Mouse (Mus musculus) cortical plate, adult 2 months (tissue): ENCODE data around the gene Me3. TPM values are rescaled to one million over a fixed set of nuclear protein-coding genes. Genes with fewer than 3 reads are reported as not detected.

Source experiments
- H3K27ac ChIP-seq: fragments of 200-500 bp; 2 replicates; pipeline ENCODE4 v1.5.1; 2012; ENCODE audit warnings: low read length, control low read depth, inconsistent platforms; ENCODE audit not compliant: insufficient read depth
- H3K4me1 ChIP-seq: fragments of 200-500 bp; 2 replicates; pipeline ENCODE4 v1.6.1; 2011; ENCODE audit warnings: low read length; ENCODE audit not compliant: control insufficient read depth, insufficient read depth
- H3K4me3 ChIP-seq: fragments of 200-500 bp; 2 replicates; pipeline ENCODE4 v1.5.1; 2011; ENCODE audit warnings: mild to moderate bottlenecking, low read length, control low read depth; ENCODE audit not compliant: insufficient read depth
- CTCF ChIP-seq: fragments of 200-500 bp; IDR thresholded peaks from 2 replicates; pipeline ENCODE4 v1.5.1; 2011; ENCODE audit warnings: mild to moderate bottlenecking, control low read depth, low read length; ENCODE audit not compliant: insufficient read depth; ENCODE audit errors: extremely low read depth
- POLR2A ChIP-seq: fragments of 200-500 bp; IDR thresholded peaks from 2 replicates; pipeline ENCODE4 v1.6.1; 2011; ENCODE audit warnings: mild to moderate bottlenecking, low read length, control low read depth; ENCODE audit not compliant: insufficient read depth; ENCODE audit errors: extremely low read depth
- polyA plus RNA-seq: library from polyadenylated mRNA; depleted of rRNA; stranded (reverse); fragments of >200 nt; gene quantifications from 2 replicates; pipeline ENCODE4 v1.2.3, GENCODE M21; 2012

The Me3 gene
- polyA plus RNA-seq, 1 experiment: 77.0 TPM

DNA sequence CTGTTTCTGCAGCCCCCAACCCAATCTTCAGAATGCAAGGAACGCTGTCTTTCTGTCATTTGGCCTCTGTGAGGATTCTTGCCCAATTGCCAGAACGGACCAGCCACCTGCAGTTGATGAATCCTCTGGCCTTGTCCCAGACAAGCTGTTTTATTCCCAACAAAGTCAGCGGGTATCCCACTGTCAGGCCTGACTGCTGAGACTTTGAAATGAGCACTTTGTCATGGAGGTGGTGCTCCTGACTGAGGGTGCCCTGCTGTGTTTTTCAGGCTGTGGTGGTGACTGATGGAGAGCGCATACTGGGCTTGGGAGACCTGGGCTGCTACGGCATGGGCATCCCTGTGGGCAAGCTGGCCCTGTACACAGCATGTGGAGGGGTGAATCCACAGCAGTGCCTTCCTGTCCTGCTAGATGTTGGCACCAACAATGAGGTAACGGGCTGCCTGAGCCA lies 164.2 kb downstream of the Me3 start:
- Histone ChIP-seq H3K4me3 (no peak overlapping the region), H3K4me1 (no peaks in the 10 kb centered on the region), H3K27ac (no peak overlapping the region)
- TF ChIP-seq CTCF (no peak), POLR2A (no peak)

DNA sequence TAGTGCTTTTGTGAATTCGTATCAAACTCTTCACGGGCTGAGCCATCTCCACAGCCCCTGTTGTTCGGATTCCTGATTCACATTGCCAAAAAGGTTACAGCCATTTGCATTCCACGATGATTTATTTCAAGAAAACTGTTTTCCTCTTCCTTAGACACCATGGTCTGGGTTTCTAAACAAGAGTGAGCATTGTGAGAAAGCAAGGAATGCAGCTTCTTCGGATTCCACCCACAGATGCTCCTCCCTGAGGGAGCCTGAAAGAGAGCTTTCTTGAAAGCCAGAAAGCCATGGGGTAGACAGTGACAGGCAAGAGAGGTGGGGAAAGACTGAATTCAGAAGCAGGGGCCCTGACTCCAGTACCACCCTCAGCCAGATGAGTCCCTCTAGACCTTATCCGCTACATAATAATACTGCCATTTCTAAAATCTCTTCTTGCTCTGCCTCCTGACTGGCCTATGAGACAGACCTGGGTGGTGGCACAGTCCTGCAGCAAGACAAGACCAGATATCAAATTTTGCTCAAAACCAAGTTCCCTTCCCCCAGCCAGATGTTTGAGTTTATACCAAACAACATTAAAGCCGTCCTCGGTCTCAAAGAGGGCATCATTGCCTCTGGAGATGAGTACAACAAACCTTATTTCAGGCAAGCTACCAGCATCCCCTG lies 166.3 kb downstream of the Me3 start:
- no peak for TF ChIP-seq CTCF
- TF ChIP-seq POLR2A: no peak
- H3K4me3 ChIP-seq: no peak overlapping the region
- no peak overlapping the region for H3K27ac ChIP-seq
- H3K4me1 ChIP-seq: no peaks in the 10 kb centered on the region

DNA sequence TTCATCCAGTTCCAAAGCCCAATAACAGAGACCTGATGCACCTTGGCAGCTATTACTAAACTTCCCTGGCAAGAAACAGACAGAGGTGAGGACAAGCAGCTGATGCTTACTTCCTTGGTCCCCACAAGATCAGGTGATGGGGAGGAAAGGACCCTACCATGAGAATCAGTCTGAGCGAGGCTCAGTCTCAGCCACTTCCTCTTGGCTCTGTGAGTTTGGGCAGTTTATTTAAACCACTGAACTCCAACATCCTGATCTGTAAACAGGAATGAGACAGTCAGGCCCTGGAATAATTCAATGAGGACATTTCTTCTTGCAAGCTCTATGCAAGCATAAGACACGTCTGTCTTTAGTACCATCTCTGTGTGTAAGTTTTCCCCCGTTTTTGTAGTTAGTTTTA lies 170.3 kb downstream of the Me3 start:
- H3K27ac ChIP-seq: no peak overlapping the region
- no peaks in the 10 kb centered on the region for H3K4me1 ChIP-seq
- H3K4me3 ChIP-seq: no peak overlapping the region
- TF ChIP-seq CTCF (no peak), POLR2A (no peak)

DNA sequence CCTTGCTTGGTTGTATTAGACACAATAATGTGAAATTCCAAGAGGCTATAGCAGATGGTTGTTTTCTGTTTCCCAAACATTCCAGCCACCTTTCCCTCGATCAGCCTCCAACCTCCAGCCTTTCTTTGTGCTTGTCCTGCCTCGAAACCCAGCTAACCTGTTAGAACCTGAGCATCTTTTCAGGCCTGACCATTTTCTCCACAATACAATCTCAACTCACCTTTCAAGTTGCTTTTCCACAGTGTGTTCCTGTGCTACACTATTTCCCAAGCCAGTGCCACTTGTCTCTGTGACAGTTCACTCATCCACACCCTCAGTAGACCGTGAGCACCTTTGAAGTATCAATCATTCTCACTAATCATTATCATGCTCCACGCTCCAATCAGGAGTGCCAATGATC lies 171.8 kb downstream of the Me3 start:
- H3K27ac ChIP-seq: no peak overlapping the region
- no peaks in the 10 kb centered on the region for H3K4me1 ChIP-seq
- TF ChIP-seq CTCF (no peak), POLR2A (no peak)
- H3K4me3 ChIP-seq: no peak overlapping the region

DNA sequence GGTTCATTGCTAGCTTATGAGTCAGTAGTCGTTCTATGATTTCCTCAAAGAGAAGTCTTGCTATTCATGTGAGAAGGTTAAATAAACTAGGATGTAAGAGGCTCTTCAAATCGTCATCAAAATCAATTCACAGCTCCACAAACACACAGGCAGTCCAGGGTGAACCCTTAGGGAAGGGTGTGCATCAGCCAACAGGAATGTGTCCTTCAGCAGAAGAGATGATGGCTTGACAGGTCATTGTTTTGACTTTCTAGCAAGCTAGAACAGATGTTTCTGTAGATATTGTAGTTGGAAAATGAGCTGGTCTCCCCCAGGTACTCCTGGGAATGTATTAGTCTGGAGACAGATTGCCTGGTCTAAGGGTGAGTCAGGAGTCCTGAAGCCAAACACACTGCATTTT lies 177.2 kb downstream of the Me3 start:
- H3K4me1 ChIP-seq: no peaks in the 10 kb centered on the region
- TF ChIP-seq POLR2A (no peak), CTCF (no peak)
- no peak overlapping the region for H3K4me3 ChIP-seq
- H3K27ac ChIP-seq: no peak overlapping the region

DNA sequence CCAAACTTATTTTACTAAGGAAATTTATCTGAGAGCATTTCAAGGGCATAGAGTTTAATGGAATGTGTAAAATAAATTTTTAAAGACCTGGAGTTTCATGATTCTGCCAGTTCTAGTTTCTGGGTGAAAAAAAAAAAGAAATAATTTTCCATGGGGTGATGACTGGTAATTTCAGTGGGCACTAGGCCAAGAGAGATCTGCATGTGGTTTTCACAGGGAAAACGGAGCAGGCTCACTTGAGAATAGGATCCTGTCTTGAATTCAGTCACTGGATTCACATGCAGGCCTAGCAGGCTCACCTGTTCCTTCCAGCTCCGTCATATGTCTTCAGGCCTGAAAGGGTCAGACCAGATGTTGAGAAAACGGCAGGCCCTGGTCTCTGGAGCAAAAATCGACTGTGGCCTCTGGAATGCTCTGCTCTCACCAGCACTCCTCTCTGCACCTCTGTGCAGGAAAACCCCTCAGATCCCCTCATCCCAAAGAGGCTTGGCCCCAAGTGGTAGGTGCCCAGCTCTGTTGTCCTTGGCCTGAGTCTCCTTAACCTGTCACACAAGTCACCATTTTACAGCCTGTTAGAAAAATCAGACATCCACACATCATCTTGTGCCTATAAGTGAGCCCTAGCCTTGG lies 196.4 kb downstream of the Me3 start:
- H3K4me3 ChIP-seq: no peak overlapping the region
- no peak for TF ChIP-seq CTCF
- TF ChIP-seq POLR2A: no peak
- H3K4me1 ChIP-seq: no peaks in the 10 kb centered on the region
- H3K27ac ChIP-seq: no peak overlapping the region

DNA sequence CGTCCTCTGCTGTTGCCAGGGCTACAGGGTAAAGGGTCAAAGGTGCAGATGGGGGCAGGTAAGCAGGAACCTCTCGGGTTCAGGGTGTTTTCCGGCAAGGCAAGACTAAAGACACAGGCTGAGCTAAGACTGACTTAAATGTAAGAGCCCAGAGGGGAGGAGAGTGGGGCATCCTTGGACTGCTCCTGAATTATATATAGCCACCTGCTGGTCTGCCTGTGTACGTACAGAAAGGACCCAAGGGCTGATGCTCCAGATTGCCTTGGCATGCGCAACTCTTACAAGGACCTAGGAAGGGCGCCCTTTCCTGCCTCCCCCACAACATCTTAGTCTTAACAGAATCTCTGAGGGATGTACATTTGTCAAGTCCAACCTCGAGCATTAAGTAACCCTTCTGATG lies 197.0 kb downstream of the Me3 start:
- H3K4me3 ChIP-seq: no peak overlapping the region
- H3K27ac ChIP-seq: no peak overlapping the region
- no peak for TF ChIP-seq POLR2A
- TF ChIP-seq CTCF: no peak
- no peaks in the 10 kb centered on the region for H3K4me1 ChIP-seq

DNA sequence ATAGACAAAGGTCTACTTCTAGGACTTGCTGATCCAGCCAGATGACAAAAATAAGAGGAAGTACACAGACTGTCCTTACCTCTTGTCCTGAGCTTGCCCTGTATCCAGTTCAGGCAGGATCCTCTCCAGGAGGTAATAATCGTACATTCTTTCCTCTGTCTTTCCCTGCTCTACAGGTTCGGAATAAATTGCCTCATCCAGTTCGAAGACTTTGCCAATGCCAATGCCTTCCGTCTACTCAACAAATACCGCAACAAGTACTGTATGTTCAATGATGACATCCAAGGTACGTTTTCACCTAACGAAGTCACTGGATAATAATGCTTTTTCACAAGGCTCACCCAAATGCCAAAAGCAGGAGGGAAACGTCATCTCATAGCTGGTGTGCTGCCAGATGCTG lies 201.3 kb downstream of the Me3 start:
- Histone ChIP-seq H3K27ac (no peak overlapping the region), H3K4me3 (no peak overlapping the region)
- TF ChIP-seq CTCF (no peak), POLR2A (no peak)

DNA sequence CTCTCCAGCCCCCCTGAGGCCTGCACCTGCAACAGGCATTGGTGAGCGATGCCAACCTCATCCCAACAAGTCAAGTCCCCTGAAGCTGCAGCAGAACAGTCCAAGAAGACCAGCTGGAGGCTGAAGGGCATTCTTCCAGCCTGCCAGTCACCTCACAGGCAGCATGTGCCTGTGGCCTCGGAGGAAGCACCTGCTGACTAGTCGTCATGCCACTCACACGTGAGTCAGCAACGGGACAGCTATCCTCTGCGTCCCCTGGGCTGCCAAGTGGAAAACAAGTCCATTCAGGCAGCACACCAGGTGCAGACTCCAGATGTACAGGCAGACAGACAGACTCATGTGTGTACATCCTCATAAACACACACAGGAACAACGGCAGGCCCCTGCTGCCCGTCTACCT lies 203.4 kb downstream of the Me3 start:
- Histone ChIP-seq H3K4me1 (no peaks in the 10 kb centered on the region), H3K27ac (no peak overlapping the region), H3K4me3 (no peak overlapping the region)
- TF ChIP-seq CTCF: no peak
- no peak for TF ChIP-seq POLR2A

More for the DNA sequence above, 201.3 kb downstream of the Me3 start:
- no peaks in the 10 kb centered on the region for H3K4me1 ChIP-seq

DNA sequence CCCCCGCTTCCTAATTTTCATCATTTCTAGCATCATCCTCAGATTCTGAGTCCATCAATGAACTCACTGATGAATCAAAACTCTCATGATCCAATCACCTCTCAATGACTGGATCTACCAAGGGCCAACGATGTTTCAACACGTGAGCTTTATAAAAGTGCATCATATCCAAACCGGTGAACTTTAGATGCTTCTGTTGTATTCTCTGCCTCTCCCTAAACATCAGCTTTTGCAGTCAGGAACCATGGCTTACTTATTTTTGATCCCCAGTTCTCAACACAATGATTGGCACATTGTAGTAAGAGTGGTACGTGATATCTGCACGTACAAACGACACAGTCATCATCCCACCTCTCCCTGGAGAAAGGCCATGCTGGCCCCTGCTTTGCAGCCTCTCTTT lies 204.5 kb downstream of the Me3 start:
- TF ChIP-seq POLR2A (no peak), CTCF (no peak)
- Histone ChIP-seq H3K4me3 (no peak overlapping the region), H3K27ac (no peak overlapping the region)

More for the DNA sequence above, 204.5 kb downstream of the Me3 start:
- no peaks in the 10 kb centered on the region for H3K4me1 ChIP-seq
